Mouse (Mus musculus) megakaryocyte, embryonic 14.5 days (primary cell): ENCODE measurements around the gene Rp9.

Source experiments
- FLI1 ChIP-seq: IDR thresholded peaks from 2 replicates; pipeline ENCODE4 v1.6.1; 2012; ENCODE audit warnings: low read length, inconsistent platforms, mixed read lengths
- GATA1 ChIP-seq: IDR thresholded peaks from 3 replicates; pipeline ENCODE4 v1.6.1; 2012; ENCODE audit warnings: mixed read lengths, low read length, inconsistent platforms, borderline replicate concordance

DNA sequence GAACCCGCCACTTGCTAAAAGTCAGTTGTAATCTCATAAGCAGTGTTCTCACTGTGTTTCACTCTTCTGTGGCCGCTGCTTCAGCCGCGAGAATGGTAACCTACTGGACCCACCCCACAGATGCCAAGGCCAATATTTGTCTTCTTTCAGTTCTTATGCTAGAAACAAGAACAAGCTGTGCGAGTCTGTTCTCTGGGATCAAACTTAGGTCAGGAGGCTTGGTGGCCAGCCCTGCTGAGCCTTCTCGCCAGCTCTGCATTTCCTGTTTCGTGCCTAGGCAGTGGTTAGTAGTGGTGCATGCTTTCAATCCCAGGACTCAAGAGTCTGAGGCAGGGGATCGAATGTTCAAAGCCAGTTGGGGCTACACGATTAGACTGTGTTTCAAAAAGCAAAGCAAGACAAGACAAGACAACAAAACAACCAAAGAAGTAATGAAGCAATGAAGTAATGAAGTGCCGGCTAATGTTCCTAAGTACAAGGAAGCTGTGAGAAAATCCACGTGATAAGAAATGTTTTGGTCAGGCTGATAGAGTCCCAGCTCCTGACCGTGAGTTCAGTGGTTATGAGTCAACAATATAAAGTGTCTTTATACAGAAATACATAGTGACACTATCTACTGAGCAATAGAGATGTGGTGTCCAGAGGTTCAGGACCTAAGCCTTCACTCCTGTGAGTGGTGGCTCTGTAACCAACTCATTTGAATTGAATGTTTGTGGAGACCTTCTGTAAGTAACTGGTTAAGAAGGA lies 15.2 kb upstream of the Rp9 start:
- TF ChIP-seq GATA1 (no peak), FLI1 (no peak)
